Mouse (Mus musculus) kidney, embryonic 16.5 days (tissue): ENCODE results near the gene Slc25a5. TPM values are rescaled to one million over a fixed set of nuclear protein-coding genes. Genes with fewer than 3 reads are reported as not detected.

Experiments used
- ATAC-seq: fragments of 200-750 bp; cut with Nextera tagmentation; 2 replicates; pipeline ENCODE4 v1.8.0; 2017; ENCODE audit warnings: moderate TSS enrichment; ENCODE audit not compliant: low FRiP score, low TSS enrichment
- H3K27ac ChIP-seq: fragments of 300-500 bp; sonication (generic); 2 replicates; pipeline ENCODE4 v1.5.1; 2014; ENCODE audit warnings: low read length
- H3K27me3 ChIP-seq: fragments of 300-500 bp; sonication (generic); 2 replicates; pipeline ENCODE4 v1.6.1; 2014; ENCODE audit warnings: low read length, control low read depth, mixed read lengths; ENCODE audit not compliant: insufficient read depth
- H3K36me3 ChIP-seq: fragments of 300-500 bp; sonication (generic); 2 replicates; pipeline ENCODE4 v1.6.1; 2014; ENCODE audit warnings: low read length, control low read depth, mixed read lengths; ENCODE audit not compliant: insufficient read depth
- H3K4me1 ChIP-seq: fragments of 300-500 bp; sonication (generic); 2 replicates; pipeline ENCODE4 v1.6.1; 2014; ENCODE audit warnings: low read length, control low read depth, mixed read lengths; ENCODE audit not compliant: insufficient read depth
- H3K4me2 ChIP-seq: fragments of 300-500 bp; sonication (generic); replicated peaks from 2 replicates; pipeline ENCODE4 v1.6.1; 2014; ENCODE audit warnings: low read depth, low read length
- H3K4me3 ChIP-seq: fragments of 300-500 bp; sonication (generic); 2 replicates; pipeline ENCODE4 v1.5.1; 2014; ENCODE audit warnings: mild to moderate bottlenecking, low read length
- H3K9ac ChIP-seq: fragments of 300-500 bp; sonication (generic); replicated peaks from 2 replicates; pipeline ENCODE4 v1.6.1; 2014; ENCODE audit warnings: low read length
- H3K9me3 ChIP-seq: fragments of 300-500 bp; sonication (generic); 2 replicates; pipeline ENCODE4 v1.6.1; 2016; ENCODE audit warnings: low read length, control low read depth
- WGBS: fragments of 180-500 bp; shearing (Covaris S2); extraction: QIAGEN DNeasy Blood & Tissue Kit; methylation state at CpG from one replicate; pipeline ENCODE4 v1.1.7; 2014; 5-methylcytosine and 5-hydroxymethylcytosine counted together
- polyA plus RNA-seq: library from polyadenylated mRNA; unstranded; fragments of >200 nt; fragmentation: Nextera tagmentation; extraction: Ambion mirVana; gene quantifications from 2 replicates; pipeline ENCODE4 v1.2.1, GENCODE M21; 2015

Gene Slc25a5
- polyA plus RNA-seq, 1 experiment from 2014 or later, result 964 TPM

DNA sequence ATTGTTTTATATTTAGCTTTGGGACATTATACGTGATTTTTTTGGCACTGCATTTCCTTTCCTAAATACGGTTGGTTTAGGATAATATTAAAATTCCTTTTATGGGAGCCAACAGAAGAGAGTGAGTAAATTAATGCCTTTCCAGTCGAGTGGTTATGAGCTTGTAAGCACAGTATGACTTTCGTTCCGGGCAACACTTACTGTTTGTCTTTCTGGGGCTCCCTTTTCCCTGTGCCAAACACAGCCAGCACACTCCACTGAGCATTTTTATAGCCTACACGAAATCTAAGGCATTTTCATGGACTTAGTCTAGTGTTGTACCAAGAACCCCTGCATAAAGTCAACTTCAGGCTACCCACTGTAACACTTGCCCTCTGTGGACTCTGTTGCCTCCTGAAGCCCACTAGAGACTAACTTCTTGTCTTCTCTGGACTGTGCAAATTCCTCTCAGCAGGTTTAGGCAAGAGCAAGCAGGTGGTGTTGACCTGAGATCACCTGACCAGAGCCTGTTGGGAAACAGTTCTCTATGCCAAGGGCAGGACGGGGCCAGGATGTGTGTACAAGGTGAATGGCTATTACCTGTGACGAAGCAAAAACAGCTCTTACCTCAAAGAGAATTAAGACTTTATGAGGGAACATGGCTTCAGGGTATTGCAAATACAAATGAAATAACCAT, 18.8 kb downstream of the Slc25a5 start:
- no peaks in the 10 kb centered on the region for H3K36me3 ChIP-seq
- no peak overlapping the region for H3K4me2 ChIP-seq
- peak overlapping the region; percentile 80 for H3K27ac ChIP-seq
- 0 out of 2 replicates have a peak, but pooled peaks cover 11% of the 10 kb centered on the region for H3K4me1 ChIP-seq
- no peak overlapping the region for H3K4me3 ChIP-seq
- 56% methylated on average over 8 of the region's 8 CpGs for WGBS
- no peaks in the 10 kb centered on the region for H3K9me3 ChIP-seq
- H3K27me3 ChIP-seq, result no peaks in the 10 kb centered on the region
- peak; percentile 44 for ATAC-seq
- H3K9ac ChIP-seq, result no peak overlapping the region

DNA sequence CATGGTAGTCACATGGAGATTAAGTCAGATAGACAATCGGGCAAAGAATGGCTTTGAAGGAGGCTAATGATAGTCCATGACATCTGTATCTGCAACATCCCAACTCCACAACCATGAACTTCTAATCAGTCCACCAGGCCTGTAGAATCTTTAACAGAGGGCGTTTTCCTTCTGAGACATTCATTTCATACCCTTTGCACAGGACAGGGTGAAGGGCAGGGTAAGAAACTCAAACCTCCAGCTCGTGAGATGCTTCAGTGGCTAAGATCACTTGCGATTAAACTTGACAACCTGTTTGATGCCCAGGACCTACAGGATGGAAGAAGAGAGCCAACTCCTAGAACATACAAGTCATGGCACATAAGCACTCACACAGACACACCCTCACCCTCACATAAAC, 19.6 kb downstream of the Slc25a5 start:
- WGBS, result 58% methylated on average over 4 of the region's 4 CpGs

DNA sequence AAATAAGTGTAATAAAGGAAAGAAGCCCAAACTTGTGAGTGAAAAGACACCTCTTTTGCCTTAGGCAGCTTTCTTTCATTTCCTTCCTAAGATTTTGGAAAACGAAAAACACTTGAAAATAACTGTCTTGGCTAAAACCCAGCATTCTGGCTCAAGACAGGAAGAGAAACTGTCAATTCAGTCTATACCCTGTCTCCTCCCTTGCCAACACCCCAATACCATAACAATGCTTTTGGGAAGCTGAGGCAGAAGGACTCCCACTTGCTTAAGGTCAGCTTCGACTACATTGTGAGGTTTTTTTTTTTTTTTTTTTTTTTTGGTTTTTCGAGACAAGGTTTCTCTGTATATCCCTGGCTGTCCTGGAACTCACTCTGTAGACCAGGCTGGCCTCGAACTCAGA, 20.0 kb downstream of the Slc25a5 start:
- ATAC-seq, result no peak
- no peaks in the 10 kb centered on the region for H3K9me3 ChIP-seq
- H3K4me2 ChIP-seq, result no peak overlapping the region
- H3K4me1 ChIP-seq, result 0 out of 2 replicates have a peak, but pooled peaks cover 11% of the 10 kb centered on the region
- peak overlapping the region; percentile 18; the same call in 1 of the 2 replicates for H3K27ac ChIP-seq
- 64% methylated on average over 2 of the region's 4 CpGs for WGBS
- H3K27me3 ChIP-seq, result no peaks in the 10 kb centered on the region
- no peak overlapping the region for H3K9ac ChIP-seq
- no peaks in the 10 kb centered on the region for H3K36me3 ChIP-seq
- no peak overlapping the region for H3K4me3 ChIP-seq

More for the DNA sequence above, 19.6 kb downstream of the Slc25a5 start:
- no peak overlapping the region for H3K9ac ChIP-seq
- H3K4me1 ChIP-seq, result 0 out of 2 replicates have a peak, but pooled peaks cover 11% of the 10 kb centered on the region
- no peak overlapping the region for H3K4me2 ChIP-seq
- peak overlapping the region; percentile 80 for H3K27ac ChIP-seq
- no peaks in the 10 kb centered on the region for H3K36me3 ChIP-seq
- H3K27me3 ChIP-seq, result no peaks in the 10 kb centered on the region
- no peak for ATAC-seq
- no peaks in the 10 kb centered on the region for H3K9me3 ChIP-seq
- H3K4me3 ChIP-seq, result no peak overlapping the region

DNA sequence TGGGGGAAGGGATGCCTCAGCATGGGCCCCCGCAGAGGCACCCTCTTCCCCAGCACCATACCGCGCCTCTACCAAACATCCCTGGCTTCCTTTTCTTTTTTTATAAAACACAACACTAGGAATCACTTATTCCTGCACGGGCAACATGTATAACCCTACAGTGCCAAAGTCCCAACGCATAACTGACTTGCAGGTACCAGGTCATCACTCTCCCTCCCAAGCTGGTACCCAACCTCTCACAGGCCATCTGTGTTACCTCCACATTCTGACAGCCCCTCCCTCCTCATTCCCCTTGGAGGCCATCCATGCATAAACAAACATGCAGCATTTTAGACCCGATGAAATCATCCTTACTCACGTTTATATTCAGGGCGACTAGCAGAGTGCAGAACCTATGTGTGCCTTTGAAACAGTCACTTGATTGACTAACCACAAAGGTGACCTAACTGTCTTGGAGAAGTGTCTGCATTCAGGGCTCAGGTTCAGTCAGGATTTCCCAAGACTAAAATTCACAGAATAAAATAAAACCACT, 21.0 kb downstream of the Slc25a5 start:
- Histone ChIP-seq H3K9me3 (no peaks in the 10 kb centered on the region), H3K9ac (no peak overlapping the region; the same call in 1 of the 2 replicates), H3K4me2 (peak overlapping the region; percentile 49), H3K27me3 (no peaks in the 10 kb centered on the region), H3K36me3 (no peaks in the 10 kb centered on the region), H3K4me3 (peak overlapping the region; percentile 24), H3K4me1 (0 out of 2 replicates have a peak, but pooled peaks cover 11% of the 10 kb centered on the region), H3K27ac (peak overlapping the region; percentile 91)
- peak; percentile 21 for ATAC-seq
- WGBS, result 38% methylated on average over 8 of the region's 8 CpGs

DNA sequence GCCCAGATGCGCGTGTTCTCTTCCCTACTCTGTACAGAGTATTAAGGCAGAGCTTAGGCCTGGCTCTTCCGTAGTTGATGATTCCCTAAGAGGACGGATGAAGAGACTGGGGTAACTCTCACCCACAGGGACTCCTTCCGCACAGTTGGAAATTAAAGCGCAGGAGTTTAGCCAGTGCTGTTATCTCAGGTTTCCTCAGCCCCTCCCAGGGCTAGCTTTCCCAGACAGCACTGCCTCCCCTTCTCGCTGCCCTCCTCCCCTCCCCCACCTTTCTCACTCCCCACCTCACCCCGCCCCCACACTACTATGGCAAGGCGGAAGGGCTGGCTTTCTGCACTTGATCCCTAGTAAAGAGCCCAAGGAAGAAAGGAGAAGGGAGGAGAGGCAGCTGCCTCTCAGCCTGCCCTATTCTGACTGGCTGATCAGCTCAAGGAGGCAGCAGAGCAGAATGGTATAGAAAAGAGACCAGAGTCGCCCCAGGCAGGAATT, 21.5 kb downstream of the Slc25a5 start:
- ATAC-seq, result peak; percentile 85
- 20% methylated on average over 10 of the region's 10 CpGs for WGBS

GRCm38 (mm10) chrX:36819575-36819974, 24.1 kb downstream of the Slc25a5 start:
- Histone ChIP-seq H3K36me3 (no peaks in the 10 kb centered on the region), H3K9me3 (no peaks in the 10 kb centered on the region), H3K4me1 (0 out of 2 replicates have a peak, but pooled peaks cover 7% of the 10 kb centered on the region), H3K27ac (no peak overlapping the region), H3K9ac (no peak overlapping the region), H3K4me2 (no peak overlapping the region), H3K27me3 (no peaks in the 10 kb centered on the region), H3K4me3 (no peak overlapping the region)
- ATAC-seq, result no peak
- 66% methylated on average over 4 of the region's 4 CpGs for WGBS

More for the DNA sequence above, 21.5 kb downstream of the Slc25a5 start:
- peak overlapping the region; percentile 91 for H3K27ac ChIP-seq
- peak overlapping the region; percentile 24 for H3K4me3 ChIP-seq
- no peaks in the 10 kb centered on the region for H3K36me3 ChIP-seq
- no peaks in the 10 kb centered on the region for H3K9me3 ChIP-seq
- H3K9ac ChIP-seq, result peak overlapping the region; percentile 50
- H3K4me2 ChIP-seq, result peak overlapping the region; percentile 49
- H3K27me3 ChIP-seq, result no peaks in the 10 kb centered on the region
- 0 out of 2 replicates have a peak, but pooled peaks cover 11% of the 10 kb centered on the region for H3K4me1 ChIP-seq

DNA sequence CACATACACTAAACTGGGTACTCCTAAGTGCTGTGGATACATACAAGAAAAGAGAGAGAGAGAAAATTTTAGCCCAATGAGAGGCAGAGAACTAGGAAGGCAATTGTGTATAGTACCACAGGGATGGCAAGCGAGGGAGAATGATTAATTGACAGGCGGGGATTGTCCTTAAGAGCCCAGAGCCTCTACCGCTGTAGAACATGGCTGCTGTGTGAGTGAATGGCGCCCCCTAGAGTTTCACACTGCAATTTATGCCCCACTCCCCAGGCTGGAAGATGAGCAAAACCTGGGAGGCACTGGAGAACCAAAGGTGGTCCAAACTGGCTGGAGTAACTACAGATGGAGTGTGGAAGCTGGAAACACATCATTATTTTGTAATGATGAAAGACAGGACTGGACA, 24.8 kb downstream of the Slc25a5 start:
- H3K9ac ChIP-seq, result no peak overlapping the region
- 16% methylated on average over 4 of the region's 4 CpGs for WGBS

GRCm38 (mm10) chrX:36823932-36824711, 28.7 kb downstream of the Slc25a5 start:
- WGBS, result 81% methylated on average over 10 of the region's 10 CpGs
- Histone ChIP-seq H3K27ac (no peak overlapping the region), H3K36me3 (no peaks in the 10 kb centered on the region), H3K9me3 (no peaks in the 10 kb centered on the region), H3K9ac (no peak overlapping the region), H3K4me1 (0 out of 2 replicates have a peak, but pooled peaks cover 2% of the 10 kb centered on the region), H3K4me3 (no peak overlapping the region), H3K4me2 (no peak overlapping the region), H3K27me3 (no peaks in the 10 kb centered on the region)
- no peak for ATAC-seq

More for the DNA sequence above, 24.8 kb downstream of the Slc25a5 start:
- H3K36me3 ChIP-seq, result no peaks in the 10 kb centered on the region
- no peaks in the 10 kb centered on the region for H3K9me3 ChIP-seq
- H3K27me3 ChIP-seq, result no peaks in the 10 kb centered on the region
- 0 out of 2 replicates have a peak, but pooled peaks cover 9% of the 10 kb centered on the region for H3K4me1 ChIP-seq
- H3K27ac ChIP-seq, result no peak overlapping the region
- no peak overlapping the region for H3K4me2 ChIP-seq
- peak; percentile 60; the same call in 1 of the 2 replicates for ATAC-seq
- H3K4me3 ChIP-seq, result no peak overlapping the region

- Histone ChIP-seq H3K4me1 (0 out of 2 replicates have a peak, but pooled peaks cover 2% of the 10 kb centered on the region), H3K4me2 (no peak overlapping the region), H3K27ac (no peak overlapping the region), H3K27me3 (no peaks in the 10 kb centered on the region), H3K4me3 (no peak overlapping the region), H3K9ac (no peak overlapping the region), H3K36me3 (no peaks in the 10 kb centered on the region), H3K9me3 (no peaks in the 10 kb centered on the region)
- 32% methylated on average over 2 of the region's 2 CpGs for WGBS
- no peak for ATAC-seq
Observed at GRCm38 (mm10) chrX:36825032-36825431, 29.6 kb downstream of the Slc25a5 start.
